Mouse (Mus musculus) cerebellum, adult 2 months (tissue): Measurements from ENCODE around the gene Ern1.

Experiments
- CTCF ChIP-seq: fragments of 200-500 bp; IDR thresholded peaks from 2 replicates; pipeline ENCODE4 v1.5.1; 2011; ENCODE audit warnings: low read depth, mild to moderate bottlenecking, control low read depth, low read length, moderate library complexity, borderline replicate concordance; ENCODE audit not compliant: insufficient read depth
- POLR2A ChIP-seq: fragments of 200-500 bp; IDR thresholded peaks from 2 replicates; pipeline ENCODE4 v1.6.1; 2011; ENCODE audit warnings: low read length, control low read depth, borderline replicate concordance; ENCODE audit not compliant: insufficient read depth

DNA sequence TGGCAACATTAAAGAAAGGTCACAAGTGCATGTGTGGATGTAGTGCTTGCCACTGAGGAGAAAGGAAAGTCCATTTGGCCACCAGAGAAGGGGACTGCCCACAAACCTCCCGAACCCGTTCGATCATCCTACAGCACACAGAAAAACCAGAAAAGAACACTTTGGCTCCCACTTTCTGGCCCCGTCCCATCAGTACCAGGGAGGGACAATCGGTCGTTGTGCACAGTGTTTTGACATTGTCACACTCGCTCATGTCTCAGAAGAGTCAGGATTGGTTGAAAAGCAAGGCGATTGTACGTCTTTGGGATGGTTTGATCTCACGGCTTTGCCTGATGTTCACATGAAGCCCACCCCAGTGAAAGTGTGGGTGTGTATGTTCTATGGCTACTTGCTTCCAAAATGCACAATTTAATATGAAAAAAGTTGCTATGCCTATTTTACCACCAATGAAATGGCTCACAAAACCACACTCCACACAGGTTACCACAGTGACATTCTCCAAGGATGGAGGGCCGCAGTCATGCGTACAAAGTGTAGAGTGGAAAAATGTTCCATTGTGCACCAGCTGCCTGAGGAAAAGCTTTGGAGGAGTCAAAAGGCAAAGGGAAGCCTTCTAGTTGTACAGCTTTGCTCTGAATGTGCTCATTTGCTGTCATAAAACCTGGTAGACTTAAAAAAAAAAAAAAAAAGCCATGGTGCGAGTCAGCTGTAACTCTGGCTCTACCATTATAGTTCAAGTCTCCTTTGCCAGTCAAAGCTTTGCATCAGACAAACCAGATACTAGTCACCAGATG is 15.2 kb upstream of the Ern1 start:
- no peak for TF ChIP-seq CTCF
- no peak for TF ChIP-seq POLR2A
